Mouse (Mus musculus): ENCODE measurements at regions not wholly inside any gene's neighbourhood (a gene's known extent, or its start where the extent isn't known, plus 50 kb on each side); places are given as distances from the start of the nearest gene placed in this dataset.

- peak; percentile 2 for DNase-seq
Measured at GRCm38 (mm10) chr2:170218230-170219044, 70.5 kb upstream of the Zfp217 start.

DNA sequence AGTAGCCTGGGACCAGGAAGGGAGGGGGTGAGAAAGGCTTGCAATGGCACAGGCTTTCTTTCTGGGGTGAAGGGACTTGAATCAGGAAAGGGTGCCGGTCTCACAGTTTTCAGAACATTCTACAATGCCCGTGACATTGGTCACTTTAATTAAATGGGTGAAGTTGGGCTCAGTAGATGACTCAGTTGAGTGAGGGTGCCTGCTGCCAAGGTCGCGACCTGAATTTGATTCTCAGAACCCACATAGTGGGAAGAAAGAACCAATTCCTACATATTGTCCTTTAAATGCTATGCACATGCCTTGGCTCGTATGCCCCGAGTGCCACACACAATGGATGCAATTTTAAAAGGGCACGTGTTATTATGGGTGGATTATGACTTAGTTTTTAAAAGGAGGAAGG is 68.4 kb upstream of the Zfp217 start:
- no peak for DNase-seq

GRCm38 (mm10) chr2:170209121-170209520 is 61.2 kb upstream of the Zfp217 start:
- no peak for DNase-seq

- DNase-seq: no peak
Measured at GRCm38 (mm10) chr2:170207878-170208277, 60.0 kb upstream of the Zfp217 start.

- no peak for DNase-seq
Measured at GRCm38 (mm10) chr2:170207395-170207794, 59.5 kb upstream of the Zfp217 start.

DNA sequence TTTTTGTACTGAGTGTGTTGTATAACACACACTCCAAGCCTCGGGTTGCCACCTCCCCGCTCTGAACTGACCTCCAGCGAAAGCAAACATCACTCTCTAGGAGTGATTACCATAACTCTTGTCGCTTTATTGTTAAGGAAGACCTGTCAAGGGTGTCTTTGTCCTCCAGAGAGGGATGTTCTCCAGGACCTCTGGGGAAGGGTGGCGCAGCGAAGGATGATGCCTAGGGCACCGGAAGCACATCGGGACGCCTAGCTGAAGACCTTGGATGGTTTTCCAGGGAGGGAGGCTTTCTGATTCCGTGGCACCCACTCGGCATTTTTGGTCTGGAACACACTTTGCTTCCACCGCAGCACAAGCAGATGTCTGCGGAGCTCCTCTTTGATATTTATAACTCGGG is 59.0 kb upstream of the Zfp217 start:
- no peak for DNase-seq

- DNase-seq: no peak
Measured at GRCm38 (mm10) chr2:170206442-170206754, 58.5 kb upstream of the Zfp217 start.

DNA sequence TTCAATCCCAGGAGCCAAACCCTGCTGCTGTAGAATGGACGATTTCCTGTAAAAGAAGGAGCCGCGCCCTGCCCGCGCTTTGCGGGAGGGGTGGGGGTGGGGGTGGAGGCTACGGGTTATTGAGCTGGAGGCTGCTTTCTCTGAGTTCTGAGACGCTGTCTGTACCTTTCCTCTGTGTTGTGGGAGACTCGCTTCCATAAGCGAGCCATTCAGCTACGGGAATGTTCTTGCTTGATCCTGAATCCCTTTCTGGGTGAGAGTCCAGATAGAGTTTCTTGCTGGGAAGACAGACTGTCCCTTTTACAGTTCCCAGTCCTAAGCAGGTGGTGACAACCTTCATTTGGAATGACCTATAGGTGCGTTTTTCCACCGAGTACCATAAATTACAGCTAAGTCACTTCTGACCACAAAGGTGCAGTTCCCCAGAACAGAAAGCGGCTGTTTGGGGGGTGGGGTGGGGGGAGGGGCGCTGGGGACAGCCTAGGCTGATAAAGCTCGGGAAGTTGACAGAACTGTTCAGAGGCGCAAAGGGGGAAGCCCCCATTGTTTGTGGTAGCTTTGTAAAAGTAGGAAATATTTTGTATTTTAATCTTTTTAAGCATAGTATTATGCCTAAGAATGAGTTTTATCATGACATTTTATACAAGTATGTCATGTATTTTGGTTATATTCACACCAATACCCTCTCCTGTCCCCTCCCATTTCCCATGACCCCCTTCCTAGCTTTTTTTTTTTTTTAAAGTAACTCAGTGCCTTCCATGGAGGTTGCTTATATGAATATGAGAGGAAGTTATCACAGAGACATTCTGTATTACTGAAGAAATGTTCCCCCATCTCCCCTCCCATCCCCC is 57.9 kb upstream of the Zfp217 start:
- no peak for DNase-seq

GRCm38 (mm10) chr2:170204768-170205514 is 57.0 kb upstream of the Zfp217 start:
- DNase-seq: no peak

GRCm38 (mm10) chr2:170203496-170203895 is 55.6 kb upstream of the Zfp217 start:
- DNase-seq: no peak

GRCm38 (mm10) chr2:170201816-170202371 is 54.0 kb upstream of the Zfp217 start:
- no peak for DNase-seq

Data from cerebellum, adult 9-10 months (tissue).